Mouse (Mus musculus) macrophage (primary cell): ENCODE data around the gene Slc26a1. TPM values are rescaled to one million over a fixed set of nuclear protein-coding genes. Genes with fewer than 3 reads are reported as not detected.

Experiments
- H3K27ac ChIP-seq: fragments of 350-480 bp; formaldehyde crosslinking; 2 replicates; pipeline ENCODE4 v1.9.0; 2021
- H3K36me3 ChIP-seq: fragments of 350-480 bp; formaldehyde crosslinking; 2 replicates; pipeline ENCODE4 v1.9.0; 2021; ENCODE audit errors: inconsistent target
- H3K4me3 ChIP-seq: fragments of 350-480 bp; formaldehyde crosslinking; 2 replicates; pipeline ENCODE4 v1.9.0; 2021; ENCODE audit errors: inconsistent target
- H3K79me2 ChIP-seq: fragments of 350-480 bp; formaldehyde crosslinking; 2 replicates; pipeline ENCODE4 v1.9.0; 2021; ENCODE audit errors: inconsistent target
- WGBS: methylation state at CpG from one replicate; pipeline ENCODE4 v1.1.7; 2026; ENCODE audit warnings: inconsistent platforms; ENCODE audit not compliant: missing documents; 5-methylcytosine and 5-hydroxymethylcytosine counted together
- polyA plus RNA-seq: library from polyadenylated mRNA; stranded (reverse); fragments of 250-400 nt; gene quantifications from 3 replicates; pipeline ENCODE4 v1.2.4, GENCODE M21; 2018; ENCODE audit warnings: inconsistent platforms
- total RNA-seq, 78 experiments: library from RNA; depleted of rRNA; stranded (reverse); fragments of 250-400 nt; gene quantifications; 1 replicate in 9 of 78; 2 replicates in 24 of 78; 3 replicates in 43 of 78; 4 replicates in 2 of 78; pipeline ENCODE4 v1.2.4; 2018; ENCODE audit warnings: inconsistent platforms in 56 of 78

The Slc26a1 gene
- under 1 TPM in 5 of 26 experiments, not detected in 21; 0.19 to 0.43 (median 0.37) TPM for total RNA-seq (2018; cell fraction: chromatin; rRNA removed)
- total RNA-seq (2018; cell fraction: cytosol; rRNA removed) = not detected
- not detected for total RNA-seq (2018; cell fraction: nucleus; rRNA removed)
- not detected in 3 replicates for polyA plus RNA-seq

DNA sequence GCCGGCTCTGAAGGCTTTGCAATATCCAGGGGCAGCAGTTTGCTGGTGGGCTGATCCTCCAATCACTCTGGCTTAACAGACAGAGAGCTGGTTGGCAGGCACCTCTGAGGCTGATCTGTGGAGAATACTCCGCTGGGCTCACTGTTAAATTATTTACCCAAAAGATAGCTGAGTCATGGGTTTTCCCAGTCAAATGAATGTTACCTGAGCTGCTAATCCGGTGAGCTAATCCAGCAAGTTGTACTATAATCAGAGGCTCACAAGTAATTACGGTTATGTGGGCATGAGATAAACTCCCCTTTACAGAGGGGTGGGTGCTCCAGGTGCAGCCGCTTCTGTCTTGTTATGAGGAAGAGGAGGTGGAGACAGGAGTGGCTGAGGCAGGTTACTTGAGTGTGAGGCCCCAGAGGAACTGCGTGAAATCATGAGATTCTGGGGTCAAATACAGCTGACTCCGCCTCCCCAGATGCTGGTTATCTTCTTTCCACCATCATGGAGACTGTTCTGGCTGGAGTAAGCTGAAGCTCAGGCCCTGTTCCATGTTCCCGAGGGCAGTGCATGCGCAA is at the start of gene Slc26a1:
Gene Slc26a1 (minus strand): TSS at position 319 of the 566 bp plus-strand sequence.
- H3K79me2 ChIP-seq = peaks cover 9% of the 10 kb centered on the region; the same call in 1 of the 2 replicates
- no peak within 1 kb of the TSS for H3K4me3 ChIP-seq
- 91% methylated on average over 9 of the region's 9 CpGs for WGBS
- no peak within 1 kb of the TSS for H3K27ac ChIP-seq
- peaks cover 34% of the 10 kb centered on the region for H3K36me3 ChIP-seq

DNA sequence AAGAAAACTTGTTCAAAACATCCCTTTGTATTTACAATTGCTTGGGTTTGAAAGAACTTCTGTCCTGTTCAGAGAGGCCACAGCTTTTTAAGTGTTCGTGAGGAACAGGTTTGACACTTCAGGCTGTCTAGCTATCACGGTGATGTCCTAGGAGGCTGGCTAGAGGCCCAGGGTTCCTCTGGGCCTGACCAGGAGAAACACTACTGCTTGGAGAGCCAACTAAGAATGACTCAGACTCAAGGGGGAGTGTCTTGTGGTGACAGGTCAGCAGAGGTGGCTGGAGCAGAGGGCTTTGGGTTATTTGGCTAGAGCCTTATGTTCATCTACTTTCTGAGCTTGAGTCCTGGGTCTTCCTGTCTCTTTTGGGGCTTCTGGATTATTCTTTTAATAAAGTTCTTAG is 48.6 kb upstream of the Slc26a1 start:
- no peak overlapping the region for H3K4me3 ChIP-seq
- H3K36me3 ChIP-seq = no peaks in the 10 kb centered on the region
- 21% methylated on average over 2 of the region's 2 CpGs for WGBS
- no peak overlapping the region for H3K27ac ChIP-seq
- no peaks in the 10 kb centered on the region for H3K79me2 ChIP-seq

DNA sequence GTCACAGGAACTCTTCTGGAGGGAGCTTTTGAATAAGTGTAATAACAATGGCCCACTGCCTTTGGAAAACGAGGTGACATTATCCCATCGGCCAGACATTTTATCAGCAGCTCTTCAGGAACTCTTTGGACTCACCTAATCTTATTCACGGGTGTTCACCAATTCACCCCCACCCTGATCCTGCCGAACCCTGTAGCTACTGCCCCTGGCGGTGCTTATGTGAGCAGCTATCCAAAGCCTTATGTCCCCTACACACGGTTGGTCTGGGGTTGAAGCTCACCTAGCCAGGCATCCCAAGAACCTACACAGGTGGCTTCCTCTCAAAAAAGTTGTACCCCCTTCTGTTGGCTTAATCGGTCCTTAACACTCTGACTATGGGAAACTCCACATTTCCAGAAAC is 44.4 kb upstream of the Slc26a1 start:
- 67% methylated on average over 7 of the region's 7 CpGs for WGBS
- no peak overlapping the region for H3K4me3 ChIP-seq
- no peaks in the 10 kb centered on the region for H3K79me2 ChIP-seq
- H3K36me3 ChIP-seq = no peaks in the 10 kb centered on the region
- H3K27ac ChIP-seq = no peak overlapping the region

DNA sequence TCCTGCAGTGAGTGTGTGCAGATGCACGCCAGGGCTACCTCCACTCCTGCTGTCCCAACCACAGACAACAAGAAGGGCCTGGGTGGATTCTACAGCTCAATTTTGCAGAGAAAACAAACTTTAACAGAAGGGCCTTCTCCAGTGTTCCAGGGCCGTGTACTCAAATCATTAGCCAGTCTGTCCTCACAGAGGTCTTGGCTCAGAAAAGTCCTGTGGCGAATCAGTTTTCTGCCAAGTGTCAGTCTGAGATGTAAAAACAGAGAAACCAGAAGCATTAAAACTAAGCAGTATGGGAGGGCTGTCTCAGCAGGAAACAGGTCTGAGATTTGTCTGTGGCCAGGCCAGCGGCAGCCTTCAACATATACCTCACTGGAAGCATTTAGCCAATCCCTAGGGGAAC is 42.7 kb upstream of the Slc26a1 start:
- no peaks in the 10 kb centered on the region for H3K79me2 ChIP-seq
- no peak overlapping the region for H3K27ac ChIP-seq
- WGBS = 93% methylated on average over 4 of the region's 4 CpGs
- no peaks in the 10 kb centered on the region for H3K36me3 ChIP-seq
- no peak overlapping the region for H3K4me3 ChIP-seq

DNA sequence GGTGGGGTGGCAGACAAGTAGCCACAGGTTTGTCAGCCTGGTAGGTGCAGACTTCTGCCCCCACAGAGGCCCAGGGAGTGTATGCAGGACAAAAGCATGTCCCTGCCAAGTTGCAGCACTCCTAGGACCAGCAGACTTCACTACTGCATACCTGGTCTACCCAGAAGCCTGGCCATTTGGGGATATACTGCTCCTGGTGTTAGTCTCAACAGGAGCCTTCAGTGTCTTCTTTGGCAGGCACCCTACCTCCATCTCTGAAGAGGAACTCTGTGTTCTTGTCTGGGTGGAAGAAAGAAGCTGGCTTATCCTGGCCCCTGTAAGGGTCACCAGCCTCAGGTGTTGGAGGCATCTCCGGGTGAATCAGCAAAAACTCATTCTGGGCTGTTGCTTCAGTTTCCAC is 40.6 kb upstream of the Slc26a1 start:
- WGBS = 90% methylated on average over 1 of the region's 1 CpGs
- Histone ChIP-seq H3K4me3 (no peak overlapping the region), H3K79me2 (no peaks in the 10 kb centered on the region), H3K27ac (no peak overlapping the region), H3K36me3 (no peaks in the 10 kb centered on the region)

DNA sequence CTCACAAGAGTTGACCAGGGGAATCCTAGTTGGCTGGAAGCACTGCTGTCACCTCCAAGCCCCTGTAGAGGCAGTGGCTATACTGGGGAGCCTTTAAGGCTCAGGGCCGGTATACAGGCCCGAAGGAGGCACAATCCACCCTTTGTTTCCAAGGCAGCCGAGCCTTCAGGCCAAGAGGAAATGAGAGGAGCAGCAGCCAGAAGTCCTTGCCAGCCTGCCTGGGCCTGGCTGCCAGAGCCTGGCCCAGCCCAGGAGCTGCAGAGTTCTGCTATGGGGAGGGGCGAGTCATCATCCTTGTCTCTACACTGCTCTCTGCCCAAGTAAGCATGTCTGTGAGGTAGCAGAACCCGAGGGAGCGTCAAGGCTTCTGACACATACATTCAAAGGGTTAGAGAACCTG is 38.8 kb upstream of the Slc26a1 start:
- Histone ChIP-seq H3K36me3 (no peaks in the 10 kb centered on the region), H3K27ac (no peak overlapping the region), H3K79me2 (no peaks in the 10 kb centered on the region), H3K4me3 (no peak overlapping the region)
- 67% methylated on average over 6 of the region's 6 CpGs for WGBS

DNA sequence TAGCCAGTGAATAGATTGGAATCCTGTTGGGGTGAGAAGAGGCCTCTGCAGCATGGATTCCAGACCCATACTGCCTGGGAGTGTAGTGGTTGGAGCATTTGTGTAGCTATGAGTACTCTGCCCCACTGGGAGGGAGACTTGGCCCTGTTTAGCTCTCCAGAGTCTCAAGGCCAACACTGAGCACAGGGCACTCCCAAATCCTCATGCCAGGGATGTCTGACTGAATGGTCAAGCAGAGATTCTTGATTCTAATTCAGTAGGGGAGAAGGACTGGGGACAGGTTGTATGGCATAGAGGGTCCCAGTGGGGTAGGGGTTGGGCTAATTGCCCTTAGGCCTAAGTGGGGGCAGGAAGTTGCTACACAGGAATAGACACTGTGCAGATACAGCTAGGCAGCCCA is 38.3 kb upstream of the Slc26a1 start:
- Histone ChIP-seq H3K4me3 (no peak overlapping the region), H3K36me3 (no peaks in the 10 kb centered on the region), H3K27ac (no peak overlapping the region), H3K79me2 (no peaks in the 10 kb centered on the region)

DNA sequence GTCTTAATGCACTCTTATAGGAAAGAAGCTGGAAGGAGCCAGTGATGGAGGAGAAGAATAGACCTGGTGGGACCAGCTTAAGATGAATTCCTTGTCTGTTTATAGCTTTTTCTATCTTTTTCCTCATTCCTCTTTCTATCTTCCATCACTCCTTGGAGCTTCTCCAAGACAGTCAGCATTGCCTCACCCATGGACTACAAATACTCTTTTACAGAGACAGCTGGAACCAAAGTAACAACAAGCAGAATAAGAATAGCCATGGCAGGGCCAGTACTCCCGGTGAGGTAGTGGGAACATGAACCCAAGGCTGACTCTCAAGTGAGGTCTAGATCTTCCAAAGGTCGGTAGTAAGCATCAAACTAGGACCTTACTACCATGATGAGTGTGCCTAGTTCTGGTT is 37.7 kb upstream of the Slc26a1 start:
- H3K79me2 ChIP-seq = no peaks in the 10 kb centered on the region
- no peak overlapping the region for H3K27ac ChIP-seq
- H3K36me3 ChIP-seq = no peaks in the 10 kb centered on the region
- no peak overlapping the region for H3K4me3 ChIP-seq
- 90% methylated on average over 2 of the region's 2 CpGs for WGBS

DNA sequence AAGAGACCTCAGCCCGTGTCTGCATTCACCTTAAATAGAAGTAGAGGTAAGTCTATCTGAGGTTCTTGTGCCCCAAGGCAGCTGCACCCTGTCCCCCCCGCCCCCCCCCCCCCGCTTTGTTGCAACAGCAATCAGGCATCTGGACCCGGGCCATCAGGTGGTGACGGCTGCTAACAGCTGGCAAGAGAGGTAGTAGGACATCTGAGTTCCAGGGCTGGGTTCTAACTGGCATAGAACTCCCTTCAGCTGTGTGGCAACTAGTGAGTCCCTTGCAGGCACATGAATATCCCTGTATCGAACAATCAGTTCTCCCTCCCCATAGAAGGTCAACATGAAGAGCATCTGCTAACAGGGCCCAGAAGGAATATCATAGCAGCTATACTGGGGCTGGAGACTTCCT is 36.6 kb upstream of the Slc26a1 start:
- 71% methylated on average over 4 of the region's 6 CpGs for WGBS
- no peaks in the 10 kb centered on the region for H3K36me3 ChIP-seq
- no peak overlapping the region for H3K4me3 ChIP-seq

DNA sequence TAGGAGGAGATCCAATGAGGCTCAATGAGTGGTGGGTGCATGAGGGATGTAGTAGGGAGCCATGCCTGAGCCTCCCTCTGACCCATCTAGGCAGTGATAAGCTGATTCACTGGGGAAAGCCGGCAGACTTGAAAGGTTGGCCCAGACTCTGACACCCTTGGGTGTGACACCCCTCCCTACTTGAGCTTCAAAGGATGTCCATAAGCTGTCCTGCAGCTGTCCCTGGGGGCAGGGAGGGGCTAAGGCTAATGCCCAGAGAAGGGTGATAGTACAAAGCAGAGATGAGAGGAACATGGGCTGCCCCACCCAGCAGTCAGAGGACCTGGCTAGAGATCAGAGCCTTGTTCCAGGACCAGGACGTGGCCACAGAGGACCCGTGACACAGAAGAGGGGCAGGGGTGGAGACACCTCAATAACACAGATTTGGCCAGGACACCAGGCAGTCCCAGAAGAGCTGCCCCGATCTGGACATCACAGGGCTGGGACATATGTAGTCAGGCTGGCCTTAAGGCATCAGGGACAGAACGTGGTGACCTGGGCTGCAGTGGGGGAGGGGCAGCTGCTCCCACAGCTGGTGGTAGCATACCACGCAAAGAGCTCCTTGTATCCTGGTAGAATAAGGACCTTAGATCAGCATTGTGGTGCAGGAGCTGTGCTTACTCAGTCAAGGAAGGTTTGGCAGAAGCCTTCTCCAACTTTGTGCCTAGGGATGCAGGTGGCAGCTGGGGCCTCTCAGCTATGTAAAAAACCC is 33.8 kb upstream of the Slc26a1 start:
- 71% methylated on average over 6 of the region's 6 CpGs for WGBS
- Histone ChIP-seq H3K36me3 (no peaks in the 10 kb centered on the region), H3K4me3 (no peak overlapping the region), H3K79me2 (no peaks in the 10 kb centered on the region), H3K27ac (no peak overlapping the region)

More for the DNA sequence above, 36.6 kb upstream of the Slc26a1 start:
- no peak overlapping the region for H3K27ac ChIP-seq
- H3K79me2 ChIP-seq = no peaks in the 10 kb centered on the region

DNA sequence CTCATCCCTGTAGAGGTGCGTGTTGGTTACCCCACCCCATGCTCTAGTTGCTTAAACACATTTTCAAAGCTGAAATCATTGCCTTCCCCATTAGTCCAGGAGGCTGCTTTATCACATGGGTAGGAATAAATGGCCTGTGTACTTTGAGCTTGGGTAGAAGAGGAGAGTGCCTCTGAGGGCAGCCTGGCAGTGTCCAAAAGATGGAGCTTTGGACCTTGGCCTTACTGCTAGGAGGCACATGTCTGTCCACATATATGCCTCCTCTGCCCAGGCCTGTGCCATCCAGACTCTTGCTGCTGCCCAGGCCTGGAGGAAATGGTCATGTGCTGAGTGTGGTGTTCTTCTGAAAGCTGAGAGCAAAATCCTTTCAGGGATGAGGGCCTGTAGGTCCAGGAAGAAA is 33.0 kb upstream of the Slc26a1 start:
- Histone ChIP-seq H3K36me3 (no peaks in the 10 kb centered on the region), H3K79me2 (no peaks in the 10 kb centered on the region), H3K4me3 (no peak overlapping the region), H3K27ac (no peak overlapping the region)
- WGBS = 100% methylated on average over 1 of the region's 1 CpGs

DNA sequence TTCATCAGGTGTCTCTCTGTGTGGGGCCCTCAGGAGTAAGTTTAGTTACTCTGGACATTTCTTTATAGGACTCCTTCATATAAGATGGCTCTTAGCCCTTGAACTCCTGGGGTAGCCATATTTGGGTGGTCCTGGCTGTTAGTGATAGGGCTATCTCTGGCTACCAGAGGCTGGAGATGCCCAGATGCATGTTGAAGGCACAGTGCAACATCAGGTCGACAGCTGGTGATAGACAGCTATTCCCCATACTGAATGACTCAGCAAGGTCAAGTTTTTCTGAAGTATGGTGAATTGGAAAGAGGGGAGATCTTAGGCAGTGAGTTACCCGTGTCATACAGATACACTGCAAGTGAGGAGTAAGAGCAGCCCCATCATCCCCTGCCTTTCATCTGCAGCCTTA is 32.4 kb upstream of the Slc26a1 start:
- WGBS = 58% methylated on average over 2 of the region's 2 CpGs
- no peak overlapping the region for H3K27ac ChIP-seq

DNA sequence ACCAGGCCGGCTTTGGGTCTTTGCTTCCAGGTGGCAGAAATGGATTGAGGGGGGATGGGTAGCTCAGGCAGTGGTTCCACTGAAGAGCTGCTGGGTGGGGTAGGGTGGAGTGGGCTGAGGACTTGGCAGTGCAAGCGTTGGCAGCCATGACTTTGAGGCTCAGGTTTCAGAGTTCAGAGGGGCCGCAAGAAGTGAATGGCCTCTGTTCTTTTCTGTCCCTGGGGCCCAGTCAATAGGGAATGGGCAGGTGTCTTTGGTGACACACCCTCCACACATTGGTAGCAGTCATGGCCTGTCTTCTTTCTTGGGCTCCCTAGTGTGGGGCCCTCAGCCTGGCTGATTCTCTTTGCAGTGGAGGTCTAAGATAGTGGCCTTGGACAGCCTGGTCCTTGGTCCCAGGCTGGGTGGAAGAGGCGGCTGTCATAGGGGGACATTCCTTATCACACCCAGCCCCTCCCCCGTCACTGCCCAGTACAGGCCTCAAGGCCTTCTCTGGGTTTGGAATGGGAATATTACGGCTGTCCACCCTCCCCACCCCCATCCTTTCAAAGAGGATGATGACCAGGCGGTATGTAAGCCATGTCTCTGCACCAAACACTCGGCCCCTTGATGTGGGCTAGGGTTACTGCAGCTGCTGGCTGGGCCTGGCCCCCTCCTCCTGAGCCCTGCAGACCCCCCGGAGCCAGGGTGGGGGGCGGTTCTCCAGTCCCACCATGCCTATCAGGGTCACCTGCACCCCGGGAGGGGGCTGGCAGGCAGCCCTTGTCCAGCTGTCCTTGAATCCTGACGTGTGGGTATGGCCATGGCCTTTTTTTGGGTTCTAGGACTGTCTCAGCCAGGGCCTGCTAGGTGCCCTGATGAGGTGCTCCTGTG is 28.6 kb upstream of the Slc26a1 start:
- WGBS = 89% methylated on average over 12 of the region's 12 CpGs
- Histone ChIP-seq H3K27ac (no peak overlapping the region), H3K36me3 (no peaks in the 10 kb centered on the region), H3K4me3 (no peak overlapping the region), H3K79me2 (no peaks in the 10 kb centered on the region)

More for the DNA sequence above, 32.4 kb upstream of the Slc26a1 start:
- Histone ChIP-seq H3K4me3 (no peak overlapping the region), H3K79me2 (no peaks in the 10 kb centered on the region), H3K36me3 (no peaks in the 10 kb centered on the region)

DNA sequence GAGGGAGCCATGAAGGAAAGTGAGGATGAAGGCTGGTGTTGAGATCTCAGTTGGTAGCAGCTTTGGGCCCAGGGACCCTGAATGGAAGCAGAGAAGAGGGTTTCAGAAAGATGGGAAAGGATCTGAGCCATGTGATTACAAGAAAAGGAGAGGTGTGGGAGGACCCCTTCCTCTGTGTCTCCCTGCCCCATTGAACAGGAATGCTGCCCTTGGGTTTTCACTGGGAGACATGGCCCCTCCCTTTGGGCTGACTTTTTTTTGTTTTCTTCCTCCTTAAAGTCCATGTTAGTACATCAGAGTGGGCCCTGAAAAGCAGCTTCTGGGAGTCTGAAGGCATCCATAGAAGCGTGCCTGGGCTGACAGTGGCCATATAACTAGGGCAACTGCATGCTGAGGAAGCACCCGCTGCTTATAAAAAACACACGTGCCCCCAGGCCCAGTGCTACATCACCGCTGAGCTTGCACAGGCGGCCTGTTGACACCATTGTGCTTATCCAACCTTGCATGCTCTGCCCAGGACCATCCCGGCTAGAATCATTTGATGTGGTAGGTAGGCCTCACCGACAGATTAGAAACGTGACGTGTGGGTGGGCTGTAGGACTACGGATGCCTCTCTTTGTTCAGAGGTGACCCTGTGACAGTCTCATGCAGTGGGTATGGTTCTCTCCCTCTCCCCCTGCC is 26.1 kb upstream of the Slc26a1 start:
- 93% methylated on average over 10 of the region's 10 CpGs for WGBS

More for the DNA sequence above, 26.1 kb upstream of the Slc26a1 start:
- H3K27ac ChIP-seq = no peak overlapping the region
- no peak overlapping the region for H3K4me3 ChIP-seq
- no peaks in the 10 kb centered on the region for H3K36me3 ChIP-seq
- no peaks in the 10 kb centered on the region for H3K79me2 ChIP-seq
